Comparison of ENCODE assay signal across 13 mouse cellular contexts in the genomic region with DNA sequence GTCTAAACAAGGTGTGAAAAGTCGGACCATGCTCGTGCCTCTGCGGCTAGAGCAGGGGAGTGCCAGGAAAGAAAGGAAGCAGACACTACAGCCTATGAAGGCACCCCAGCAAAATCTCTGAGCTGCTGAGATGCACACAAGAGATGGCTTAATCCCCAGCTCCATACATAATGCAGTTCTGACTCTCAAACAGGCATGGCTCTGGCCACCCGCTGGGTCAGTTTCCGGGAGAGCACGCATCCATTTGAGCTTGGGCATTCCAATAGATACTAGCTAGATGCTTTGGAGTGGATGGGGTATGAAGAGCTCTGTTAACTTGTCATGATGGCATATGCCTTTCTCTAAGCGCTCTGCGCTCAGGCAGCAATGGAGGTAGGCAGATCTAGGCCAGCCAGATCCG.
A peak's percentile ranks its signal among the peaks of the same experiment; 100 is the strongest.
DNase-seq lines count a peak whose midpoint lies in the region; ATAC-seq lines count a peak whose summit lies in the region.
"Had no signal": no experiment of that assay in that cellular context is flagged by ENCODE, and none has a peak within 500 bp of the region (broad histone marks: within the 10 kb centered on the region; RNA-seq: fewer than 3 reads in every experiment).

No protein-coding gene starts in this region.

- no peaks in the 10 kb centered on the region for H3K9me3 ChIP-seq in hindbrain, embryonic 10.5 days
- no peaks in the 10 kb centered on the region for H3K9me3 ChIP-seq in hindbrain, embryonic 12.5 days (replicated peaks)
- H3K9me3 ChIP-seq in lung, embryonic 15.5 days: no peaks in the 10 kb centered on the region
- H3K9me3 ChIP-seq in midbrain, embryonic 14.5 days (ENCODE audit: control insufficient read depth, low read length): no peaks in the 10 kb centered on the region
- H3K9me3 ChIP-seq: forebrain, embryonic 12.5 days; liver, embryonic 15.5 days had no signal

- H3K27ac ChIP-seq in hindbrain, embryonic 10.5 days: no peak overlapping the region
- no peak overlapping the region for H3K27ac ChIP-seq in hindbrain, embryonic 12.5 days
- H3K27ac ChIP-seq in lung, embryonic 15.5 days: peak overlapping the region; percentile 86
- H3K27ac ChIP-seq in midbrain, embryonic 14.5 days (replicated peaks; ENCODE audit: low read depth, low read length): no peak overlapping the region
- H3K27ac ChIP-seq: forebrain, embryonic 12.5 days; liver, embryonic 15.5 days had no signal

- no peak for ATAC-seq in hindbrain, embryonic 12.5 days (ENCODE audit: low FRiP score)
- no peak for ATAC-seq in lung, embryonic 15.5 days (ENCODE audit: borderline replicate concordance, extremely low read depth, low FRiP score, low TSS enrichment)
- no peak for ATAC-seq in midbrain, embryonic 14.5 days (ENCODE audit: low FRiP score, low TSS enrichment)

- peak; percentile 24 for DNase-seq in hindbrain, embryonic 10.5 days (ENCODE audit: low spot score)
- DNase-seq in lung, adult 18-20 months: no peak
- peak; percentile 43 for DNase-seq in embryo, embryonic 11 days
- peak; percentile 48 for DNase-seq in midbrain, embryonic 14.5 days
- no peak for DNase-seq in right cerebral cortex, postnatal 36 days (ENCODE audit: low spot score in 2 of 2)
- DNase-seq in layer of hippocampus, postnatal 10 days (ENCODE audit: low spot score in 2 of 2): no peak
- DNase-seq: cerebellum, adult 8-10 months; gastrocnemius, postnatal 10 days; thymus, postnatal 4 days had no signal

- H3K4me2 ChIP-seq in hindbrain, embryonic 12.5 days (replicated peaks): no peak overlapping the region
- 0 out of 2 replicates have a peak overlapping the region, but pooled peaks have one; percentile 24 for H3K4me2 ChIP-seq in lung, embryonic 15.5 days
- no peak overlapping the region for H3K4me2 ChIP-seq in midbrain, embryonic 14.5 days (ENCODE audit: low read length)
- H3K4me2 ChIP-seq: forebrain, embryonic 12.5 days; liver, embryonic 15.5 days had no signal

- no peaks in the 10 kb centered on the region for H3K27me3 ChIP-seq in hindbrain, embryonic 10.5 days (ENCODE audit: insufficient read depth, poor library complexity, severe bottlenecking)
- no peaks in the 10 kb centered on the region for H3K27me3 ChIP-seq in hindbrain, embryonic 12.5 days
- H3K27me3 ChIP-seq in lung, embryonic 15.5 days: no peaks in the 10 kb centered on the region
- no peaks in the 10 kb centered on the region for H3K27me3 ChIP-seq in midbrain, embryonic 14.5 days (ENCODE audit: control insufficient read depth, insufficient read depth, low read length)
- H3K27me3 ChIP-seq: forebrain, embryonic 12.5 days; liver, embryonic 15.5 days had no signal

- H3K9ac ChIP-seq in hindbrain, embryonic 12.5 days: no peak overlapping the region
- no peak overlapping the region for H3K9ac ChIP-seq in lung, embryonic 15.5 days
- H3K9ac ChIP-seq in midbrain, embryonic 14.5 days (replicated peaks; ENCODE audit: low read length): no peak overlapping the region
- H3K9ac ChIP-seq: forebrain, embryonic 12.5 days; liver, embryonic 15.5 days had no signal

- peaks cover 12% of the 10 kb centered on the region for H3K4me1 ChIP-seq in hindbrain, embryonic 10.5 days (replicated peaks)
- H3K4me1 ChIP-seq in hindbrain, embryonic 12.5 days: 0 out of 2 replicates have a peak, but pooled peaks cover 3% of the 10 kb centered on the region
- peaks cover 55% of the 10 kb centered on the region for H3K4me1 ChIP-seq in lung, embryonic 15.5 days
- H3K4me1 ChIP-seq in midbrain, embryonic 14.5 days (ENCODE audit: control insufficient read depth, insufficient read depth, low read length): no peaks in the 10 kb centered on the region

- no peak overlapping the region for H3K4me3 ChIP-seq in hindbrain, embryonic 10.5 days
- H3K4me3 ChIP-seq in hindbrain, embryonic 12.5 days: no peak overlapping the region
- no peak overlapping the region for H3K4me3 ChIP-seq in lung, embryonic 15.5 days
- H3K4me3 ChIP-seq in midbrain, embryonic 14.5 days (replicated peaks; ENCODE audit: low read depth, low read length): no peak overlapping the region
- H3K4me3 ChIP-seq: forebrain, embryonic 12.5 days; liver, embryonic 15.5 days had no signal

- 63% methylated on average over 9 of the region's 9 CpGs for WGBS in hindbrain, embryonic 10.5 days
- 64% methylated on average over 9 of the region's 9 CpGs for WGBS in hindbrain, embryonic 12.5 days
- 41% methylated on average over 9 of the region's 9 CpGs for WGBS in lung, embryonic 15.5 days
- whole genome bisulfite sequencing in midbrain, embryonic 14.5 days: 39% methylated on average over 9 of the region's 9 CpGs

- H3K36me3 ChIP-seq in hindbrain, embryonic 10.5 days: no peaks in the 10 kb centered on the region
- H3K36me3 ChIP-seq in hindbrain, embryonic 12.5 days: no peaks in the 10 kb centered on the region
- H3K36me3 ChIP-seq in lung, embryonic 15.5 days: no peaks in the 10 kb centered on the region
- no peaks in the 10 kb centered on the region for H3K36me3 ChIP-seq in midbrain, embryonic 14.5 days (ENCODE audit: control insufficient read depth, insufficient read depth, low read length)
- H3K36me3 ChIP-seq: forebrain, embryonic 12.5 days; liver, embryonic 15.5 days had no signal

Comparison
In these comparisons a context has a peak if more than half of its experiments do, and no peak if none do; other contexts are left out.
1. DNase-seq: peak in hindbrain, embryonic 10.5 days (single experiment), embryo, embryonic 11 days (single experiment) and midbrain, embryonic 14.5 days (single experiment); none in lung, adult 18-20 months (0 of 2), right cerebral cortex, postnatal 36 days (0 of 2) and layer of hippocampus, postnatal 10 days (0 of 2).